In genomic region chr7:99224648-99225190, GRCm38 (mm10) we compare ENCODE assay signal across 19 mouse cellular contexts. TPM values are rescaled to one million over a fixed set of nuclear protein-coding genes. Genes with fewer than 3 reads are reported as not detected.
DNase-seq lines count a peak whose midpoint lies in the region; ATAC-seq and TF ChIP-seq lines count a peak whose summit lies in the region.
"Had no signal": no experiment of that assay in that cellular context is flagged by ENCODE, and none has a peak within 500 bp of the region (broad histone marks: within the 10 kb centered on the region; RNA-seq: fewer than 3 reads in every experiment).

No protein-coding gene starts in this region.

- DNase-seq in hindbrain, embryonic 10.5 days (ENCODE audit: low spot score), result no peak
- DNase-seq in hindbrain, postnatal 0 days (ENCODE audit: low spot score), result no peak
- peak; percentile 95 for DNase-seq in kidney, adult 9 months
- DNase-seq in liver, embryonic 11.5 days (ENCODE audit: low spot score), result no peak
- DNase-seq in yolk sac, embryonic 10.5 days (ENCODE audit: low spot score), result peak; percentile 84
- no peak for DNase-seq in cerebellum, postnatal 25 days
- no peak for DNase-seq in lung, postnatal 25 days (ENCODE audit: low spot score)
- DNase-seq: cerebellum, adult 9-10 months; thymus, adult 2 months had no signal

- no peak overlapping the region for H3K9ac ChIP-seq in hindbrain, postnatal 0 days (replicated peaks; ENCODE audit: low read length)
- no peak overlapping the region for H3K9ac ChIP-seq in liver, embryonic 11.5 days (ENCODE audit: low read depth, low read length)
- no peak overlapping the region for H3K9ac ChIP-seq in neural tube, embryonic 15.5 days (replicated peaks)
- H3K9ac ChIP-seq: forebrain, embryonic 12.5 days; heart, embryonic 15.5 days; hindbrain, embryonic 15.5 days; limb, embryonic 12.5 days; midbrain, embryonic 15.5 days; neural tube, embryonic 12.5 days had no signal

- H3K27ac ChIP-seq in hindbrain, embryonic 10.5 days, result peak overlapping the region; percentile 47; the same call in 1 of the 2 replicates
- H3K27ac ChIP-seq in hindbrain, postnatal 0 days, result no peak overlapping the region
- H3K27ac ChIP-seq in liver, embryonic 11.5 days (ENCODE audit: low read depth, low read length), result peak overlapping the region; percentile 64; the same call in 1 of the 2 replicates
- no peak overlapping the region for H3K27ac ChIP-seq in neural tube, embryonic 15.5 days (replicated peaks)
- H3K27ac ChIP-seq: forebrain, embryonic 12.5 days; heart, embryonic 15.5 days; hindbrain, embryonic 15.5 days; limb, embryonic 12.5 days; midbrain, embryonic 15.5 days; neural tube, embryonic 12.5 days had no signal

- WGBS in hindbrain, embryonic 10.5 days, result 52% methylated on average over 1 of the region's 1 CpGs
- 53% methylated on average over 1 of the region's 1 CpGs for WGBS in hindbrain, postnatal 0 days
- WGBS in liver, embryonic 11.5 days, result 56% methylated on average over 1 of the region's 1 CpGs
- 56% methylated on average over 1 of the region's 1 CpGs for WGBS in neural tube, embryonic 15.5 days

- H3K36me3 ChIP-seq in hindbrain, embryonic 10.5 days, result peaks cover 12% of the 10 kb centered on the region; the same call in 1 of the 2 replicates
- no peaks in the 10 kb centered on the region for H3K36me3 ChIP-seq in hindbrain, postnatal 0 days (ENCODE audit: insufficient read depth, low read length)
- H3K36me3 ChIP-seq in liver, embryonic 11.5 days (ENCODE audit: control insufficient read depth, insufficient read depth, low read length), result no peaks in the 10 kb centered on the region
- H3K36me3 ChIP-seq in neural tube, embryonic 15.5 days, result no peaks in the 10 kb centered on the region
- H3K36me3 ChIP-seq: forebrain, embryonic 12.5 days; heart, embryonic 15.5 days; hindbrain, embryonic 15.5 days; midbrain, embryonic 15.5 days; neural tube, embryonic 12.5 days had no signal

- no peaks in the 10 kb centered on the region for H3K27me3 ChIP-seq in hindbrain, embryonic 10.5 days (ENCODE audit: insufficient read depth, poor library complexity, severe bottlenecking)
- H3K27me3 ChIP-seq in hindbrain, postnatal 0 days (ENCODE audit: insufficient read depth, low read length), result no peaks in the 10 kb centered on the region
- no peaks in the 10 kb centered on the region for H3K27me3 ChIP-seq in liver, embryonic 11.5 days (replicated peaks; ENCODE audit: control insufficient read depth, insufficient read depth, low read length)
- H3K27me3 ChIP-seq in neural tube, embryonic 15.5 days (replicated peaks), result no peaks in the 10 kb centered on the region
- H3K27me3 ChIP-seq: forebrain, embryonic 12.5 days; heart, embryonic 15.5 days; hindbrain, embryonic 15.5 days; limb, embryonic 12.5 days; midbrain, embryonic 15.5 days; neural tube, embryonic 12.5 days had no signal

- TF ChIP-seq CTCF in hindbrain, postnatal 0 days (IDR thresholded peaks at IDR 0.05; ENCODE audit: low read depth), result no peak

- no peak for ATAC-seq in hindbrain, postnatal 0 days
- peak; percentile 68 for ATAC-seq in liver, embryonic 11.5 days (replicated peaks; ENCODE audit: low FRiP score)
- no peak for ATAC-seq in neural tube, embryonic 15.5 days (ENCODE audit: low FRiP score)
- ATAC-seq: midbrain, embryonic 15.5 days had no signal

- H3K4me3 ChIP-seq in hindbrain, embryonic 10.5 days, result no peak overlapping the region
- no peak overlapping the region for H3K4me3 ChIP-seq in hindbrain, postnatal 0 days (ENCODE audit: low read length)
- no peak overlapping the region for H3K4me3 ChIP-seq in liver, embryonic 11.5 days (ENCODE audit: low read depth, low read length)
- H3K4me3 ChIP-seq in neural tube, embryonic 15.5 days (replicated peaks), result no peak overlapping the region
- H3K4me3 ChIP-seq: forebrain, embryonic 12.5 days; heart, embryonic 15.5 days; hindbrain, embryonic 15.5 days; limb, embryonic 12.5 days; midbrain, embryonic 15.5 days; neural tube, embryonic 12.5 days had no signal

- no peak overlapping the region for H3K4me2 ChIP-seq in hindbrain, postnatal 0 days (ENCODE audit: low read depth, low read length)
- peak overlapping the region; percentile 21; the same call in 1 of the 2 replicates for H3K4me2 ChIP-seq in liver, embryonic 11.5 days
- no peak overlapping the region for H3K4me2 ChIP-seq in neural tube, embryonic 15.5 days
- H3K4me2 ChIP-seq: forebrain, embryonic 12.5 days; heart, embryonic 15.5 days; hindbrain, embryonic 15.5 days; limb, embryonic 12.5 days; midbrain, embryonic 15.5 days; neural tube, embryonic 12.5 days had no signal

- H3K4me1 ChIP-seq in hindbrain, embryonic 10.5 days (replicated peaks), result peaks cover 20% of the 10 kb centered on the region
- no peaks in the 10 kb centered on the region for H3K4me1 ChIP-seq in hindbrain, postnatal 0 days (ENCODE audit: insufficient read depth, low read length)
- no peaks in the 10 kb centered on the region; the same call in 1 of the 2 replicates for H3K4me1 ChIP-seq in liver, embryonic 11.5 days (replicated peaks; ENCODE audit: control insufficient read depth, insufficient read depth, low read length)
- H3K4me1 ChIP-seq in neural tube, embryonic 15.5 days, result no peaks in the 10 kb centered on the region
- H3K4me1 ChIP-seq: forebrain, embryonic 12.5 days; heart, embryonic 15.5 days; hindbrain, embryonic 15.5 days; limb, embryonic 12.5 days; midbrain, embryonic 15.5 days; neural tube, embryonic 12.5 days had no signal

- H3K9me3 ChIP-seq in hindbrain, embryonic 10.5 days, result no peaks in the 10 kb centered on the region
- no peaks in the 10 kb centered on the region for H3K9me3 ChIP-seq in hindbrain, postnatal 0 days (ENCODE audit: low read length)
- no peaks in the 10 kb centered on the region for H3K9me3 ChIP-seq in liver, embryonic 11.5 days (ENCODE audit: control insufficient read depth, low read length)
- no peaks in the 10 kb centered on the region for H3K9me3 ChIP-seq in neural tube, embryonic 15.5 days (replicated peaks)
- H3K9me3 ChIP-seq: forebrain, embryonic 12.5 days; heart, embryonic 15.5 days; hindbrain, embryonic 15.5 days; limb, embryonic 12.5 days; midbrain, embryonic 15.5 days; neural tube, embryonic 12.5 days had no signal

RNA-seq across cellular contexts. Expression of gene Mogat2, which starts 13.7 kb away (rescaled TPM):
- polyA plus RNA-seq in hindbrain, embryonic 10.5 days (2016; fragmentation: Nextera tagmentation; extraction: Ambion mirVana), result 21.2 and 31.5 TPM in 2 replicates
- total RNA-seq in hindbrain, postnatal 0 days (2014; rRNA removed), result 1.2 TPM in 1 of 2 replicates, not detected in the other
- polyA plus RNA-seq in hindbrain, postnatal 0 days (2015; fragmentation: Nextera tagmentation; extraction: Ambion mirVana), result 0.29 TPM in 2 replicates
- polyA plus RNA-seq in liver, embryonic 11.5 days (2014; fragmentation: Nextera tagmentation; extraction: Ambion mirVana), result 37.8 and 42.2 TPM in 2 replicates
- 1.1 and 4.1 TPM in 2 replicates for polyA plus RNA-seq in neural tube, embryonic 15.5 days (2015; fragmentation: Nextera tagmentation; extraction: Ambion mirVana)
- total RNA-seq: gastrocnemius, adult 8-10 months; layer of hippocampus, postnatal 10 days; MEL had no signal

RNA-seq across cellular contexts. Expression of gene Dgat2, which starts 42.2 kb away (rescaled TPM):
- 13.1 and 15.0 TPM in 2 replicates for polyA plus RNA-seq in hindbrain, embryonic 10.5 days (2016; fragmentation: Nextera tagmentation; extraction: Ambion mirVana)
- 37.8 TPM in 2 replicates for total RNA-seq in hindbrain, postnatal 0 days (2014; rRNA removed)
- 28.3 and 29.9 TPM in 2 replicates for polyA plus RNA-seq in hindbrain, postnatal 0 days (2015; fragmentation: Nextera tagmentation; extraction: Ambion mirVana)
- polyA plus RNA-seq in liver, embryonic 11.5 days (2014; fragmentation: Nextera tagmentation; extraction: Ambion mirVana), result 59.9 and 60.1 TPM in 2 replicates
- 23.1 and 24.9 TPM in 2 replicates for polyA plus RNA-seq in neural tube, embryonic 15.5 days (2015; fragmentation: Nextera tagmentation; extraction: Ambion mirVana)

RNA-seq across cellular contexts. Expression of gene Map6, which starts 42.5 kb away (rescaled TPM):
- polyA plus RNA-seq in hindbrain, embryonic 10.5 days (2016; fragmentation: Nextera tagmentation; extraction: Ambion mirVana), result 32.9 and 65.5 TPM in 2 replicates
- total RNA-seq in hindbrain, postnatal 0 days (2014; rRNA removed), result 292 and 327 TPM in 2 replicates
- 97.4 and 111 TPM in 2 replicates for polyA plus RNA-seq in hindbrain, postnatal 0 days (2015; fragmentation: Nextera tagmentation; extraction: Ambion mirVana)
- polyA plus RNA-seq in liver, embryonic 11.5 days (2014; fragmentation: Nextera tagmentation; extraction: Ambion mirVana), result 0.32 and 0.69 TPM in 2 replicates
- polyA plus RNA-seq in neural tube, embryonic 15.5 days (2015; fragmentation: Nextera tagmentation; extraction: Ambion mirVana), result 120 and 146 TPM in 2 replicates
- total RNA-seq: MEL had no signal

Comparison
In these comparisons a context has a peak if more than half of its experiments do, and no peak if none do; other contexts are left out.
1. H3K27ac ChIP-seq: peak in hindbrain, embryonic 10.5 days (single experiment) and liver, embryonic 11.5 days (single experiment); none in hindbrain, postnatal 0 days (single experiment) and neural tube, embryonic 15.5 days (single experiment).
2. DNase-seq: peak in kidney, adult 9 months (single experiment) and yolk sac, embryonic 10.5 days (single experiment); none in hindbrain, embryonic 10.5 days (single experiment), hindbrain, postnatal 0 days (single experiment), liver, embryonic 11.5 days (single experiment), cerebellum, postnatal 25 days (0 of 2) and lung, postnatal 25 days (single experiment).
3. RNA of gene Map6, which starts 42.5 kb away (polyA plus RNA-seq): 120 to 146 TPM in neural tube, embryonic 15.5 days, 97.4 to 111 TPM in hindbrain, postnatal 0 days and 32.9 to 65.5 TPM in hindbrain, embryonic 10.5 days; 0.32 to 0.69 TPM in liver, embryonic 11.5 days; every median in the first group is over 10 times any median in the second.